Comparison of ENCODE assay signal across 14 mouse cellular contexts in genomic region chr19:10070186-10070980, GRCm38 (mm10). TPM values are rescaled to one million over a fixed set of nuclear protein-coding genes. Genes with fewer than 3 reads are reported as not detected.
DNase-seq lines count a peak whose midpoint lies in the region; ATAC-seq and TF ChIP-seq lines count a peak whose summit lies in the region.
"Had no signal": no experiment of that assay in that cellular context is flagged by ENCODE, and none has a peak within 500 bp of the region (broad histone marks: within the 10 kb centered on the region; RNA-seq: fewer than 3 reads in every experiment).

No protein-coding gene starts in this region.

- H3K27ac ChIP-seq in kidney, embryonic 14.5 days (ENCODE audit: low read depth, low read length) = no peak overlapping the region
- H3K27ac ChIP-seq in CH12.LX (ENCODE audit: insufficient read depth, low read depth) = no peak overlapping the region
- H3K27ac ChIP-seq in forebrain, postnatal 0 days (ENCODE audit: low read depth, low read length) = peak overlapping the region; percentile 5; the same call in 1 of the 2 replicates
- H3K27ac ChIP-seq in thymus, adult 2 months (ENCODE audit: control insufficient read depth, insufficient read depth, low read length) = peak overlapping the region; percentile 78
- H3K27ac ChIP-seq: embryonic facial prominence, embryonic 15.5 days; liver, embryonic 13.5 days had no signal

- no peak overlapping the region for H3K4me2 ChIP-seq in kidney, embryonic 14.5 days (replicated peaks; ENCODE audit: low read depth, low read length)
- H3K4me2 ChIP-seq in CH12.LX (ENCODE audit: insufficient read depth, low read depth, poor library complexity, severe bottlenecking) = no peak overlapping the region
- no peak overlapping the region for H3K4me2 ChIP-seq in forebrain, postnatal 0 days (ENCODE audit: low read depth)
- H3K4me2 ChIP-seq: embryonic facial prominence, embryonic 15.5 days; liver, embryonic 13.5 days; neural tube, embryonic 13.5 days had no signal

- H3K4me1 ChIP-seq in kidney, embryonic 14.5 days (ENCODE audit: control insufficient read depth, insufficient read depth, low read length) = no peaks in the 10 kb centered on the region
- H3K4me1 ChIP-seq in CH12.LX (ENCODE audit: control insufficient read depth in 1 of 2, insufficient read depth in 2 of 2) = peaks cover 5 to 43% of the 10 kb centered on the region in 2 experiments; a peak in 3 of 4 replicates
- no peaks in the 10 kb centered on the region for H3K4me1 ChIP-seq in forebrain, postnatal 0 days (ENCODE audit: insufficient read depth)
- H3K4me1 ChIP-seq in thymus, adult 2 months (replicated peaks; ENCODE audit: control insufficient read depth, insufficient read depth, low read length) = peaks cover 39% of the 10 kb centered on the region
- H3K4me1 ChIP-seq: embryonic facial prominence, embryonic 15.5 days had no signal

- WGBS in kidney, embryonic 14.5 days = 99% methylated on average over 8 of the region's 8 CpGs
- WGBS in forebrain, postnatal 0 days = 83% methylated on average over 8 of the region's 8 CpGs
- WGBS in thymus, adult 2 months = 22% methylated on average over 8 of the region's 8 CpGs

- peak; percentile 85 for DNase-seq in kidney, adult 11 months
- peak; percentile 30 for DNase-seq in CH12.LX (ENCODE audit: extremely low read depth)
- no peak for DNase-seq in forebrain, postnatal 0 days
- peak; percentile 29 for DNase-seq in thymus, adult 2 months
- no peak for DNase-seq in spleen, postnatal 4 days (ENCODE audit: low spot score in 2 of 2)
- no peak for DNase-seq in natural killer cell, adult 2 months (ENCODE audit: low spot score in 2 of 2)
- DNase-seq: heart, postnatal 36 days; liver, embryonic 13.5 days; lung, postnatal 14 days had no signal

- TF ChIP-seq EP300 in CH12.LX (IDR thresholded peaks at IDR 0.05; ENCODE audit: low read length) = no peak

- TF ChIP-seq CTCF in CH12.LX (conservative IDR thresholded peaks at IDR 0.05 in 1 of 2, IDR thresholded peaks at IDR 0.05 in 1 of 2; ENCODE audit: low read depth in 2 of 2, low read length in 2 of 2) = no peak
- no peak for TF ChIP-seq CTCF in forebrain, postnatal 0 days (IDR thresholded peaks at IDR 0.05; ENCODE audit: low read depth)
- no peak for TF ChIP-seq CTCF in thymus, adult 2 months (IDR thresholded peaks at IDR 0.05; ENCODE audit: borderline replicate concordance, control insufficient read depth, extremely low read depth, insufficient read depth, low read length, poor library complexity)

- H3K27me3 ChIP-seq in kidney, embryonic 14.5 days (ENCODE audit: control insufficient read depth, insufficient read depth, low read length) = no peaks in the 10 kb centered on the region
- H3K27me3 ChIP-seq in CH12.LX (replicated peaks) = no peaks in the 10 kb centered on the region
- H3K27me3 ChIP-seq in forebrain, postnatal 0 days (ENCODE audit: insufficient read depth, low read length) = no peaks in the 10 kb centered on the region
- no peaks in the 10 kb centered on the region for H3K27me3 ChIP-seq in thymus, adult 2 months (ENCODE audit: control insufficient read depth, insufficient read depth, low read length)
- H3K27me3 ChIP-seq: embryonic facial prominence, embryonic 15.5 days; liver, embryonic 13.5 days; neural tube, embryonic 13.5 days; Patski had no signal

- no peak overlapping the region for H3K4me3 ChIP-seq in kidney, embryonic 14.5 days (ENCODE audit: low read length)
- no peak overlapping the region for H3K4me3 ChIP-seq in CH12.LX (replicated peaks in 1 of 3; ENCODE audit: low read depth in 2 of 3, low read length in 2 of 3, poor library complexity in 1 of 3)
- no peak overlapping the region for H3K4me3 ChIP-seq in forebrain, postnatal 0 days (ENCODE audit: low read depth, low read length)
- no peak overlapping the region for H3K4me3 ChIP-seq in thymus, adult 2 months (ENCODE audit: control insufficient read depth, insufficient read depth, low read length)
- H3K4me3 ChIP-seq: embryonic facial prominence, embryonic 15.5 days; liver, embryonic 13.5 days; neural tube, embryonic 13.5 days had no signal

- dilution Hi-C loops in CH12.LX (cut with MboI; ENCODE audit: extremely low pct_ligation_motif_present, extremely low pct_unique_long_range_greater_than_20kb, low sequenced_read_pairs) = no loop called here

- H3K36me3 ChIP-seq in kidney, embryonic 14.5 days (ENCODE audit: control insufficient read depth, insufficient read depth, low read length) = peaks cover 88% of the 10 kb centered on the region
- no peaks in the 10 kb centered on the region for H3K36me3 ChIP-seq in CH12.LX (replicated peaks in 1 of 2; ENCODE audit: control insufficient read depth in 1 of 2, insufficient read depth in 1 of 2, low read length in 1 of 2)
- peaks cover 91% of the 10 kb centered on the region for H3K36me3 ChIP-seq in forebrain, postnatal 0 days (ENCODE audit: insufficient read depth)
- no peaks in the 10 kb centered on the region for H3K36me3 ChIP-seq in thymus, adult 2 months (ENCODE audit: control insufficient read depth, insufficient read depth, low read length)

- no peak for ATAC-seq in kidney, embryonic 14.5 days (ENCODE audit: low FRiP score, low TSS enrichment)
- ATAC-seq in forebrain, postnatal 0 days = no peak
- ATAC-seq: intestine, postnatal 0 days; Patski had no signal

- H3K79me2 ChIP-seq in CH12.LX (replicated peaks; ENCODE audit: control insufficient read depth, extremely low read depth, insufficient read depth, poor library complexity, severe bottlenecking) = no peaks in the 10 kb centered on the region

- no peaks in the 10 kb centered on the region for H3K9me3 ChIP-seq in kidney, embryonic 14.5 days (ENCODE audit: control insufficient read depth, low read length)
- peaks cover 18% of the 10 kb centered on the region for H3K9me3 ChIP-seq in CH12.LX (replicated peaks; ENCODE audit: low read length)
- H3K9me3 ChIP-seq in forebrain, postnatal 0 days (ENCODE audit: low read length) = no peaks in the 10 kb centered on the region
- H3K9me3 ChIP-seq: embryonic facial prominence, embryonic 15.5 days; liver, embryonic 13.5 days; neural tube, embryonic 13.5 days had no signal

- TF ChIP-seq RAD21 in CH12.LX (IDR thresholded peaks at IDR 0.05; ENCODE audit: low read depth, low read length) = no peak

- H3K9ac ChIP-seq in kidney, embryonic 14.5 days (ENCODE audit: low read depth, low read length) = no peak overlapping the region
- no peak overlapping the region for H3K9ac ChIP-seq in CH12.LX (ENCODE audit: insufficient read depth, low read depth)
- no peak overlapping the region for H3K9ac ChIP-seq in forebrain, postnatal 0 days
- H3K9ac ChIP-seq: embryonic facial prominence, embryonic 15.5 days; liver, embryonic 13.5 days; neural tube, embryonic 13.5 days had no signal

- no peak for TF ChIP-seq POLR2A in CH12.LX (IDR thresholded peaks at IDR 0.05; ENCODE audit: low read depth, low read length)
- TF ChIP-seq POLR2A in thymus, adult 2 months (IDR thresholded peaks at IDR 0.05; ENCODE audit: control insufficient read depth, extremely low read depth, insufficient read depth, low read length, poor library complexity) = no peak

- in situ Hi-C loops in CH12.LX (cut with MboI; ENCODE audit: low pct_ligation_motif_present, low pct_unique_long_range_greater_than_20kb, low sequenced_read_pairs) = no loop called here

TF ChIP-seq in CH12.LX, 34 proteins besides CTCF, POLR2A, EP300 and RAD21:
- TF ChIP-seq ELF1 (IDR thresholded peaks at IDR 0.05; ENCODE audit: low read depth, low read length) (no peak), MAX (IDR thresholded peaks at IDR 0.05; ENCODE audit: low read length) (no peak), BHLHE40 (IDR thresholded peaks at IDR 0.05; ENCODE audit: low read depth, low read length) (no peak), JUND (conservative IDR thresholded peaks at IDR 0.05; ENCODE audit: low read depth, low read length) (no peak), ZNF384 (IDR thresholded peaks at IDR 0.05; ENCODE audit: low read depth, low read length) (no peak), USF1 (IDR thresholded peaks at IDR 0.05; ENCODE audit: low read depth, low read length) (no peak), UBTF (IDR thresholded peaks at IDR 0.05; ENCODE audit: low read depth, low read length) (no peak), MXI1 (IDR thresholded peaks at IDR 0.05; ENCODE audit: low read depth, low read length) (no peak), ZKSCAN1 (IDR thresholded peaks at IDR 0.05; ENCODE audit: borderline replicate concordance, low read depth, low read length) (no peak), ZC3H11A (IDR thresholded peaks at IDR 0.05; ENCODE audit: low read depth, low read length) (no peak), NRF1 (IDR thresholded peaks at IDR 0.05; ENCODE audit: low read depth, low read length) (no peak)

RNA-seq across cellular contexts. Expression of gene Fads3, which starts 29.0 kb away (rescaled TPM):
- polyA plus RNA-seq in kidney, embryonic 14.5 days (2014; fragmentation: Nextera tagmentation; extraction: Ambion mirVana) = 8.3 and 10.4 TPM in 2 replicates
- total RNA-seq in CH12.LX (2012; rRNA removed) (0.50 and 1.1 TPM in 2 replicates), CH12.LX (2014; rRNA removed) (not detected in 2 replicates)
- polyA plus RNA-seq in CH12.LX (2012; ENCODE audit: insufficient read length, low read depth) = 0.26 and 0.29 TPM in 2 replicates
- total RNA-seq in forebrain, postnatal 0 days (2014; rRNA removed) = 45.5 and 45.6 TPM in 2 replicates
- 25.0 and 29.4 TPM in 2 replicates for polyA plus RNA-seq in forebrain, postnatal 0 days (2015; fragmentation: Nextera tagmentation; extraction: Ambion mirVana)
- polyA plus RNA-seq in thymus, adult 2 months (2012; rRNA removed) = 13.6 and 19.9 TPM in 2 replicates

RNA-seq across cellular contexts. Expression of gene Fads2, which starts 31.2 kb away (rescaled TPM):
- 28.3 and 42.4 TPM in 2 replicates for polyA plus RNA-seq in kidney, embryonic 14.5 days (2014; fragmentation: Nextera tagmentation; extraction: Ambion mirVana)
- total RNA-seq in CH12.LX (2012; rRNA removed) (5.9 and 8.1 TPM in 2 replicates), CH12.LX (2014; rRNA removed) (1.00 and 1.7 TPM in 2 replicates)
- 1.7 and 1.8 TPM in 2 replicates for polyA plus RNA-seq in CH12.LX (2012; ENCODE audit: insufficient read length, low read depth)
- 218 and 248 TPM in 2 replicates for total RNA-seq in forebrain, postnatal 0 days (2014; rRNA removed)
- polyA plus RNA-seq in forebrain, postnatal 0 days (2015; fragmentation: Nextera tagmentation; extraction: Ambion mirVana) = 183 and 249 TPM in 2 replicates
- 36.3 and 45.6 TPM in 2 replicates for polyA plus RNA-seq in thymus, adult 2 months (2012; rRNA removed)

Comparison
In these comparisons a context has a peak if more than half of its experiments do, and no peak if none do; other contexts are left out.
1. DNase-seq: peak in kidney, adult 11 months (single experiment), CH12.LX (single experiment) and thymus, adult 2 months (single experiment); none in forebrain, postnatal 0 days (single experiment), spleen, postnatal 4 days (0 of 2) and natural killer cell, adult 2 months (0 of 2).
2. H3K27ac ChIP-seq: peak in forebrain, postnatal 0 days (single experiment) and thymus, adult 2 months (single experiment); none in kidney, embryonic 14.5 days (single experiment) and CH12.LX (single experiment).
3. RNA of gene Fads2, which starts 31.2 kb away (polyA plus RNA-seq): 183 to 249 TPM in forebrain, postnatal 0 days, 36.3 to 45.6 TPM in thymus, adult 2 months and 28.3 to 42.4 TPM in kidney, embryonic 14.5 days; 1.7 to 1.8 TPM in CH12.LX; every median in the first group is over 10 times any median in the second.